Mouse (Mus musculus): ENCODE data around the gene Fam83b. TPM values are rescaled to one million over a fixed set of nuclear protein-coding genes. Genes with fewer than 3 reads are reported as not detected.

Gene Fam83b
- total and polyA plus RNA-seq, 2 experiments from 2014 or later, result 0.12 to 0.44 TPM

DNA sequence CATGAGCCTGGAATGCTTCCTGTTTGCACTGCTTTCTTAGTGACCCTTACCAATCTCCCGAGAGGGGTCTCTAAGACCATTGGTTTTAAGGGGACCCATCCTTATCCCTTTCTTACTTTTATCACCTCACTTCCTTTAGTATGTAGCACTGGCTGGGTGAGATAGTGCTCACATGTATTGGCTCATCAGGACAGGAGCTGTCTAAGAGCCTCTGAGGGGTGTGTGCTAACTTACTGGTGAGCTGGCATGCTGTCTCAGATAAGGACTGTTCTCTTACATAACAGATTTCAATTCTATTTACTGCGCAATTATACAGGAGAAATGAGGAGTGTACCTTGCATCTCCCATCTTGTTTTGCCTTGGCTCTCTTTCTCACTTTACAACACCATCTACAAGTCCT lies 7.7 kb downstream of the Fam83b start:
- Histone ChIP-seq H3K4me2 (ENCODE audit: low read depth, low read length, poor library complexity, severe bottlenecking) (no peak overlapping the region), H3K27ac (ENCODE audit: low read depth, low read length) (no peak overlapping the region), H3K4me1 (ENCODE audit: insufficient read depth, low read length) (no peaks in the 10 kb centered on the region), H3K36me3 (ENCODE audit: insufficient read depth, low read length) (no peaks in the 10 kb centered on the region), H3K9me3 (ENCODE audit: low read length) (no peaks in the 10 kb centered on the region), H3K27me3 (ENCODE audit: insufficient read depth, low read length) (no peaks in the 10 kb centered on the region), H3K9ac (replicated peaks; ENCODE audit: low read length, poor library complexity, severe bottlenecking) (no peak overlapping the region), H3K4me3 (ENCODE audit: low read depth, low read length) (no peak overlapping the region)
- no peak for TF ChIP-seq CTCF (IDR thresholded peaks at IDR 0.05)
- DNase-seq (ENCODE audit: low spot score) (no peak), ATAC-seq (ENCODE audit: low FRiP score) (no peak)
- 94% methylated on average over 2 of the region's 2 CpGs for WGBS

DNA sequence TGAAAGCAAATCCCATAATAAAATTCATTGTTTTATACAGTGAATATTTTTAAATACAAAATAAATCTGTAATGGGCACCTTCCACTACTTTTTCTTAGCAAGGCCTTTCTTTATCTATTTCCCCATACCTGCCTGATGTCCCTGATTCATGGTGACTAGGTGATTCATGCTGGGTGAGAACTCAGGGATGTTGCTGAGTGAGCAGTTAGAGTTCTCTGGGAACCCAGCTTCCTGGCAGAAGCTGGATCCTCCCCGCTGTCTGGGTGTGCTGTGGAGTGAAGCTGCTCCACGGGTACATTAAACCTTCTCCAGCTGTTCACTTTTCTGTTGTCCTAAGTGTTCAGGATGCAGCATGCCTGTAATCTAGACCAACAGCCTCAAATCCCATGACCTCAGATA lies 13.2 kb downstream of the Fam83b start:
- 55% methylated on average over 2 of the region's 2 CpGs for WGBS
- Histone ChIP-seq H3K27ac (ENCODE audit: low read depth, low read length) (no peak overlapping the region), H3K9ac (replicated peaks; ENCODE audit: low read length, poor library complexity, severe bottlenecking) (no peak overlapping the region), H3K4me2 (ENCODE audit: low read depth, low read length, poor library complexity, severe bottlenecking) (no peak overlapping the region), H3K4me3 (ENCODE audit: low read depth, low read length) (no peak overlapping the region), H3K36me3 (ENCODE audit: insufficient read depth, low read length) (no peaks in the 10 kb centered on the region), H3K4me1 (ENCODE audit: insufficient read depth, low read length) (no peaks in the 10 kb centered on the region), H3K27me3 (ENCODE audit: insufficient read depth, low read length) (no peaks in the 10 kb centered on the region), H3K9me3 (ENCODE audit: low read length) (no peaks in the 10 kb centered on the region)
- ATAC-seq (ENCODE audit: low FRiP score) (no peak), DNase-seq (ENCODE audit: low spot score) (no peak)
- no peak for TF ChIP-seq CTCF (IDR thresholded peaks at IDR 0.05)

DNA sequence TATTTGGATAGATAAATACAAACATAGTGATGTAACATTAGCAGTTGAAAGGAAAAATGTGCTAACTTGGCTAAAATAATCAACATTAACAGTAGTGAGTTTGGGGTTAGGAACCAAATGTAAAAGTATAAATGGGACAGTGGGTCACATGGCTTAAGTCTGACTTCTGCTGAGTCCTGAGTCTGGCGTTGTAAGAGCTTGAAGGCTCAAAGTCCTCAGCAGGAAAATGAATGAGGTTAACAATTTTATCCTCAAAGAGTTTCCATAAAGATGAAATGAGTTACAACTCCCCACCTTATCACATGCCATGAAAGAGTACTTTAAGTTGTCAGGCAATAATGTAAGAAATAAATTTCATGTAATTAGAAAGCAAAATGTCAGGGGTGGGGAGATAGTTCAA lies 13.8 kb downstream of the Fam83b start:
- H3K9me3 ChIP-seq (ENCODE audit: low read length), result no peaks in the 10 kb centered on the region
- H3K27me3 ChIP-seq (ENCODE audit: insufficient read depth, low read length), result no peaks in the 10 kb centered on the region
- no peak overlapping the region for H3K27ac ChIP-seq (ENCODE audit: low read depth, low read length)
- TF ChIP-seq CTCF (IDR thresholded peaks at IDR 0.05), result no peak
- no peaks in the 10 kb centered on the region for H3K36me3 ChIP-seq (ENCODE audit: insufficient read depth, low read length)
- no peak overlapping the region for H3K4me2 ChIP-seq (ENCODE audit: low read depth, low read length, poor library complexity, severe bottlenecking)
- H3K4me3 ChIP-seq (ENCODE audit: low read depth, low read length), result no peak overlapping the region
- 80% methylated on average over 1 of the region's 1 CpGs for WGBS
- H3K4me1 ChIP-seq (ENCODE audit: insufficient read depth, low read length), result no peaks in the 10 kb centered on the region
- no peak for DNase-seq (ENCODE audit: low spot score)
- no peak overlapping the region for H3K9ac ChIP-seq (replicated peaks; ENCODE audit: low read length, poor library complexity, severe bottlenecking)
- no peak for ATAC-seq (ENCODE audit: low FRiP score)

DNA sequence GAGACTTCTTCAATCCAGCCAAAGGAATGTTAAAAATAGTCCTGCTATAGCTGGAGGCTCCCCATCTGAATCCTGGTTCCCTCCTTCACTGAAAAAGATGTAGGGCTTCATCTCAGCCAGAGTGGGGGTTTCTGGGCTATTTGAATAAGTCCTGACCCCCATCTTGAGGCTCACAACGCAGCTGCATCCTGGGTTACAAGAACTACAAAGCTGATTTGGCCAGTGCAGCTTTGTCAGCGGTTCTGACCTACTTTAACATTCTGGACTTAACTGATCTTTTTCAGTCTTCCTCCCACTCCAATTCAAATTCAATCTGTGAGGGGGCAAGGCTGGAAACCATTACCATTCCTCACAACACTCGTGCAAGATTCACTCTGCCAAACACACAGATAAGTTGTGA lies 20.2 kb downstream of the Fam83b start:
- no peak for TF ChIP-seq CTCF (IDR thresholded peaks at IDR 0.05)
- Histone ChIP-seq H3K4me3 (ENCODE audit: low read depth, low read length) (no peak overlapping the region), H3K9me3 (ENCODE audit: low read length) (no peaks in the 10 kb centered on the region), H3K27ac (ENCODE audit: low read depth, low read length) (no peak overlapping the region), H3K9ac (replicated peaks; ENCODE audit: low read length, poor library complexity, severe bottlenecking) (no peak overlapping the region), H3K27me3 (ENCODE audit: insufficient read depth, low read length) (no peaks in the 10 kb centered on the region), H3K36me3 (ENCODE audit: insufficient read depth, low read length) (no peaks in the 10 kb centered on the region), H3K4me1 (ENCODE audit: insufficient read depth, low read length) (no peaks in the 10 kb centered on the region), H3K4me2 (ENCODE audit: low read depth, low read length, poor library complexity, severe bottlenecking) (no peak overlapping the region)
- ATAC-seq (ENCODE audit: low FRiP score), result peak; percentile 60; the same call in 1 of the 2 replicates
- WGBS, result 37% methylated on average over 3 of the region's 3 CpGs
- peak; percentile 55 for DNase-seq (ENCODE audit: low spot score)

DNA sequence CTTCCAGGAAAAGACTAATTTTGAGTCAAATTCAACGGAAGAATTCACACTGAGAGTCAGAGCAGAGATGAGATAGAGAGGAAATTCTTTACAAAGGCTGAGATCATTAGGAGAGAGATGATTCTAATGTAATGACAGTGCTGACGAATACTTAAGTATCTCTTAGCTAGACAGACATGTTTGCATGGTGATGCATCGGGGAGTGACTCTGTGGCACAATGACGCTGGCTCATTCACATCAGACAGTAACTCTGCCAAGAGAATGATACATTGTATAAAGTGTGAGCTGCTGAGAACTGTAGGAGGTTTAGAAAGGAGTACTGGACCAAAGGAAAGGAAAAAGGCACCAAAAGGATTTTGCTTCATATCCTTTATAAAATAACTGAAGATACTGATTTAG lies 26.2 kb downstream of the Fam83b start:
- H3K9ac ChIP-seq (replicated peaks; ENCODE audit: low read length, poor library complexity, severe bottlenecking), result no peak overlapping the region
- no peaks in the 10 kb centered on the region for H3K36me3 ChIP-seq (ENCODE audit: insufficient read depth, low read length)
- H3K4me1 ChIP-seq (ENCODE audit: insufficient read depth, low read length), result no peaks in the 10 kb centered on the region
- ATAC-seq (ENCODE audit: low FRiP score), result no peak
- H3K4me2 ChIP-seq (ENCODE audit: low read depth, low read length, poor library complexity, severe bottlenecking), result no peak overlapping the region
- H3K4me3 ChIP-seq (ENCODE audit: low read depth, low read length), result no peak overlapping the region
- 67% methylated on average over 4 of the region's 4 CpGs for WGBS
- H3K27me3 ChIP-seq (ENCODE audit: insufficient read depth, low read length), result no peaks in the 10 kb centered on the region
- no peak for TF ChIP-seq CTCF (IDR thresholded peaks at IDR 0.05)
- DNase-seq (ENCODE audit: low spot score), result no peak
- H3K9me3 ChIP-seq (ENCODE audit: low read length), result no peaks in the 10 kb centered on the region
- H3K27ac ChIP-seq (ENCODE audit: low read depth, low read length), result no peak overlapping the region

DNA sequence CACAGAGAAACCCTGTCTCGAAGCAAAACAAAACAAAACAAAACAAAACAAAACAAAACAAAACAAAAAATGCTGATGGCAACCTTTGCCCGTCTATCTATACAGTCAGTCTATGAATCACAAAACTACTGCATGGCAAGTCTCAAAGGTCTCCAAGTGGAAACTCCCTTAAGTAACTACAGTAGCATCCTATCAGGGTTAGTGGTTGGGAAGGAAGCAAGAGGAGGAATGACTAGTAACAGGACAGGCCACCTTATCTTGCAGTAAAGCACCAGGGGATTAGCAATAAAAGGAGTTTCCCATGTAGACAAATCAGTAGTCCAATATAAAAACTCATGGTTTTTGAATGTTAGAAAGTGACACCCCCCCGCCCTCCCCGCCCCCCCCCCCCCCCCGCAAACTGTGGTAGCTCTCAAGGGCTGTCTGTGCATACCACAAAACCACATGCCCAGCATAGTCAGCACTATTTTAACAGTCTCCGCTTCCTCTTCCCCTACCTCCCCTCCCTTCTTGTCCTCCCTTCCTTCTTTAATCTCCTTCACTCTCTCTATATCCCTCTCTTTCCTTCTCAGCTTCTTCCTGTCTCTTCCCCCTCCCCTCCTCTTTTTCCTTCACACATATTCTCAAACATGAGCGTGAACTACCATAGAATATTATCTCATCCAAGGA lies 26.8 kb downstream of the Fam83b start:
- Histone ChIP-seq H3K4me3 (ENCODE audit: low read depth, low read length) (no peak overlapping the region), H3K27ac (ENCODE audit: low read depth, low read length) (no peak overlapping the region), H3K4me2 (ENCODE audit: low read depth, low read length, poor library complexity, severe bottlenecking) (no peak overlapping the region), H3K27me3 (ENCODE audit: insufficient read depth, low read length) (no peaks in the 10 kb centered on the region), H3K36me3 (ENCODE audit: insufficient read depth, low read length) (no peaks in the 10 kb centered on the region), H3K4me1 (ENCODE audit: insufficient read depth, low read length) (no peaks in the 10 kb centered on the region), H3K9ac (replicated peaks; ENCODE audit: low read length, poor library complexity, severe bottlenecking) (no peak overlapping the region), H3K9me3 (ENCODE audit: low read length) (no peaks in the 10 kb centered on the region)
- no peak for ATAC-seq (ENCODE audit: low FRiP score)
- no peak for TF ChIP-seq CTCF (IDR thresholded peaks at IDR 0.05)
- no peak for DNase-seq (ENCODE audit: low spot score)
- 94% methylated on average over 4 of the region's 7 CpGs for WGBS
